Comparison of ENCODE assay signal across 27 mouse cellular contexts in the genomic region with DNA sequence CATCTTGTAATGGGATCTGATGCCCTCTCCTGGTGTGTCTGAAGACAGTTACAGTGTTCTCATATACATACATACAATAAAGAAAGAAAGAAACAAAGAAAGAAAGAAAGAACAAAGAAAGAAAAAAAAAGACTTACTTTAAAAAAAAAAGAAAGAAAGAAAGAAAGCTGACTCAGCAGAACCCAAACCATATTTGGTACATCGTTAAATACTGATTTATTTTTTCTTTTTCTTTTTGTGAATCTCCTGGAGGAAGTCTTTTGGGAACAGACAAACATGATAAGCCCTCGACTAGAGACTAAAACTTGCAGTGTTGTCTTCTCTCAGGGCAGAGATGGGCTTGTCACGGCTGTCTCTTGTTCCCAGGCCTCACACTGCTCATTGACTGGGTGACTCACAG. TPM values are rescaled to one million over a fixed set of nuclear protein-coding genes. Genes with fewer than 3 reads are reported as not detected.
A peak's percentile ranks its signal among the peaks of the same experiment; 100 is the strongest.
DNase-seq lines count a peak whose midpoint lies in the region; ATAC-seq and TF ChIP-seq lines count a peak whose summit lies in the region.
"Had no signal": no experiment of that assay in that cellular context is flagged by ENCODE, and none has a peak within 500 bp of the region (broad histone marks: within the 10 kb centered on the region; RNA-seq: fewer than 3 reads in every experiment).

No protein-coding gene starts in this region.

- in situ Hi-C loops in CH12.LX (cut with MboI; ENCODE audit: low pct_ligation_motif_present, low pct_unique_long_range_greater_than_20kb, low sequenced_read_pairs) (no loop called here), ES-E14 (cut with MboI; ENCODE audit: low sequenced_read_pairs in 2 of 2, unreplicated experiment in 2 of 2) (no loop called here)

- H3K27ac ChIP-seq in CH12.LX (ENCODE audit: insufficient read depth, low read depth) (no peak overlapping the region), ES-E14 (ENCODE audit: insufficient read depth, low read depth, low read length, poor library complexity, severe bottlenecking) (no peak overlapping the region), MEL (ENCODE audit: control insufficient read depth, low read depth, low read length) (no peak overlapping the region)
- no peak overlapping the region for H3K27ac ChIP-seq in forebrain, embryonic 12.5 days

- WGBS in forebrain, embryonic 12.5 days, result 82% methylated on average over 3 of the region's 3 CpGs

- H3K9ac ChIP-seq in CH12.LX (ENCODE audit: insufficient read depth, low read depth), result no peak overlapping the region
- no peak overlapping the region for H3K9ac ChIP-seq in ES-E14 (ENCODE audit: insufficient read depth, low read depth, low read length, poor library complexity, severe bottlenecking)
- no peak overlapping the region for H3K9ac ChIP-seq in MEL (ENCODE audit: control insufficient read depth, low read depth, low read length, poor library complexity, severe bottlenecking)
- no peak overlapping the region for H3K9ac ChIP-seq in forebrain, embryonic 12.5 days

- no peak overlapping the region for H3K4me2 ChIP-seq in CH12.LX (ENCODE audit: insufficient read depth, low read depth, poor library complexity, severe bottlenecking)
- H3K4me2 ChIP-seq in forebrain, embryonic 12.5 days, result no peak overlapping the region

- H3K9me3 ChIP-seq in CH12.LX (replicated peaks; ENCODE audit: low read length) (no peaks in the 10 kb centered on the region), ES-E14 (ENCODE audit: control insufficient read depth, insufficient read depth, low read depth, low read length) (no peaks in the 10 kb centered on the region), MEL (replicated peaks; ENCODE audit: insufficient read depth, low read length) (no peaks in the 10 kb centered on the region)
- no peaks in the 10 kb centered on the region for H3K9me3 ChIP-seq in forebrain, embryonic 12.5 days
- H3K9me3 ChIP-seq: G1E had no signal

- H3K36me3 ChIP-seq in CH12.LX (replicated peaks in 1 of 2; ENCODE audit: control insufficient read depth in 1 of 2, insufficient read depth in 1 of 2, low read length in 1 of 2) (no peaks in the 10 kb centered on the region), ES-E14 (ENCODE audit: control insufficient read depth, insufficient read depth, low read length, poor library complexity, severe bottlenecking) (no peaks in the 10 kb centered on the region; the same call in 1 of the 2 replicates), MEL (ENCODE audit: control insufficient read depth in 1 of 2, insufficient read depth in 2 of 2, low read length in 2 of 2) (no peaks in the 10 kb centered on the region)
- no peaks in the 10 kb centered on the region for H3K36me3 ChIP-seq in forebrain, embryonic 12.5 days (replicated peaks)
- H3K36me3 ChIP-seq: G1E had no signal

- H3K4me3 ChIP-seq in CH12.LX (replicated peaks in 1 of 3; ENCODE audit: low read depth in 2 of 3, low read length in 2 of 3, poor library complexity in 1 of 3), result no peak overlapping the region
- no peak overlapping the region for H3K4me3 ChIP-seq in ES-E14 (ENCODE audit: insufficient read depth in 1 of 2, low read depth in 1 of 2, low read length in 2 of 2, poor library complexity in 1 of 2, severe bottlenecking in 1 of 2)
- no peak overlapping the region for H3K4me3 ChIP-seq in MEL (ENCODE audit: control insufficient read depth in 1 of 2, insufficient read depth in 1 of 2, low read depth in 2 of 2, low read length in 2 of 2)
- no peak overlapping the region for H3K4me3 ChIP-seq in forebrain, embryonic 12.5 days (replicated peaks)

- H3K4me1 ChIP-seq in CH12.LX (ENCODE audit: control insufficient read depth in 1 of 2, insufficient read depth in 2 of 2) (peaks cover 0 to 11% of the 10 kb centered on the region in 2 experiments; a peak in 3 of 4 replicates), ES-E14 (ENCODE audit: control insufficient read depth in 2 of 2, insufficient read depth in 2 of 2, low read length in 2 of 2, poor library complexity in 1 of 2) (peaks cover 12 to 14% of the 10 kb centered on the region in 2 experiments; a peak in 3 of 4 replicates), MEL (ENCODE audit: control insufficient read depth in 1 of 2, insufficient read depth in 2 of 2, low read length in 2 of 2) (no peaks in the 10 kb centered on the region)
- no peaks in the 10 kb centered on the region for H3K4me1 ChIP-seq in forebrain, embryonic 12.5 days

- no peak for ATAC-seq in forebrain, embryonic 12.5 days (ENCODE audit: low FRiP score)
- ATAC-seq in cerebellum, adult (ENCODE audit: insufficient number of reproducible peaks, low FRiP score, low TSS enrichment), result no peak
- ATAC-seq: activated CD4-positive, CD25-positive, alpha-beta regulatory T cell, adult 4 months; CD4-positive, CD25-positive, alpha-beta regulatory T cell, adult 4 months; Patski had no signal

- TF ChIP-seq POLR2A in CH12.LX (IDR thresholded peaks at IDR 0.05; ENCODE audit: low read depth, low read length) (no peak), MEL (IDR thresholded peaks at IDR 0.05; ENCODE audit: control insufficient read depth in 1 of 2, insufficient read depth in 1 of 2, low read depth in 1 of 2, low read length in 2 of 2, poor library complexity in 1 of 2) (no peak)

- DNase-seq in CH12.LX (ENCODE audit: extremely low read depth), result no peak
- DNase-seq in ES-E14 (ENCODE audit: low read depth, low spot score), result no peak
- DNase-seq in MEL (ENCODE audit: low read depth, low spot score), result no peak
- no peak for DNase-seq in ovary, postnatal 36 days (ENCODE audit: low spot score)
- DNase-seq: adrenal gland, adult 2 months; adrenal gland, adult 8-10 months; adrenal gland, postnatal 10 days; adrenal gland, postnatal 14 days; adrenal gland, postnatal 25 days; adrenal gland, postnatal 36 days; B cell, adult 2 months; cerebellum, adult 11 months; cerebellum, adult 11-12 months; cerebellum, adult 18-20 months; cerebellum, adult 2 months; cerebellum, adult 8-10 months; cerebellum, adult 9-10 months; cerebellum, adult 9-11 months had no signal

- H3K79me2 ChIP-seq in CH12.LX (replicated peaks; ENCODE audit: control insufficient read depth, extremely low read depth, insufficient read depth, poor library complexity, severe bottlenecking), result no peaks in the 10 kb centered on the region
- no peaks in the 10 kb centered on the region for H3K79me2 ChIP-seq in MEL (ENCODE audit: control insufficient read depth, insufficient read depth, low read length, poor library complexity)

- TF ChIP-seq RAD21 in CH12.LX (IDR thresholded peaks at IDR 0.05; ENCODE audit: low read depth, low read length) (no peak), MEL (IDR thresholded peaks at IDR 0.05; ENCODE audit: low read depth, low read length) (no peak)

- no peak for TF ChIP-seq CTCF in CH12.LX (conservative IDR thresholded peaks at IDR 0.05 in 1 of 2, IDR thresholded peaks at IDR 0.05 in 1 of 2; ENCODE audit: low read depth in 2 of 2, low read length in 2 of 2)
- no peak for TF ChIP-seq CTCF in MEL (IDR thresholded peaks at IDR 0.05 in 2 of 3, conservative IDR thresholded peaks at IDR 0.05 in 1 of 3; ENCODE audit: control insufficient read depth in 1 of 3, insufficient read depth in 1 of 3, low read depth in 2 of 3, low read length in 3 of 3, poor library complexity in 1 of 3, severe bottlenecking in 1 of 3)

- dilution Hi-C loops in CH12.LX (cut with MboI; ENCODE audit: extremely low pct_ligation_motif_present, extremely low pct_unique_long_range_greater_than_20kb, low sequenced_read_pairs), result no loop called here

- no peak for TF ChIP-seq EP300 in CH12.LX (IDR thresholded peaks at IDR 0.05; ENCODE audit: low read length)
- no peak for TF ChIP-seq EP300 in MEL (IDR thresholded peaks at IDR 0.05; ENCODE audit: low read depth in 1 of 2, low read length in 2 of 2)

- H3K27me3 ChIP-seq in CH12.LX (replicated peaks) (no peaks in the 10 kb centered on the region), MEL (ENCODE audit: control insufficient read depth in 1 of 2, insufficient read depth in 2 of 2, low read length in 2 of 2) (no peaks in the 10 kb centered on the region)
- peaks cover 5% of the 10 kb centered on the region; the same call in 1 of the 2 replicates for H3K27me3 ChIP-seq in forebrain, embryonic 12.5 days

TF ChIP-seq in CH12.LX, 34 proteins besides CTCF, POLR2A, EP300 and RAD21 (continues in another document):
- TF ChIP-seq CHD2 (IDR thresholded peaks at IDR 0.05; ENCODE audit: low read length), result no peak
- TF ChIP-seq ELF1 (IDR thresholded peaks at IDR 0.05; ENCODE audit: low read depth, low read length), result no peak
- no peak for TF ChIP-seq NRF1 (IDR thresholded peaks at IDR 0.05; ENCODE audit: low read depth, low read length)
- TF ChIP-seq TBP (conservative IDR thresholded peaks at IDR 0.05; ENCODE audit: low read depth, low read length), result no peak
- TF ChIP-seq MAFK (IDR thresholded peaks at IDR 0.05; ENCODE audit: insufficient replicate concordance, low read length), result peak; percentile 91
- no peak for TF ChIP-seq KAT2A (IDR thresholded peaks at IDR 0.05; ENCODE audit: insufficient replicate concordance, low read length)

TF ChIP-seq in ES-E14, 5 proteins besides CTCF, POLR2A, EP300 and RAD21:
- TF ChIP-seq MAFK (IDR thresholded peaks at IDR 0.05; ENCODE audit: insufficient read depth, low read depth, low read length) (peak; percentile 86), HCFC1 (IDR thresholded peaks at IDR 0.05; ENCODE audit: borderline replicate concordance, insufficient read depth, low read length) (no peak)

TF ChIP-seq in MEL, 35 proteins besides CTCF, POLR2A, EP300 and RAD21:
- TF ChIP-seq CHD2 (IDR thresholded peaks at IDR 0.05; ENCODE audit: low read length), result no peak
- no peak for TF ChIP-seq GABPA (IDR thresholded peaks at IDR 0.05; ENCODE audit: low read depth, low read length)
- no peak for TF ChIP-seq ETS1 (IDR thresholded peaks at IDR 0.05; ENCODE audit: low read depth, low read length)
- TF ChIP-seq UBTF (IDR thresholded peaks at IDR 0.05; ENCODE audit: borderline replicate concordance, insufficient read depth, low read depth, low read length), result no peak
- TF ChIP-seq USF1 (IDR thresholded peaks at IDR 0.05; ENCODE audit: low read depth, low read length), result no peak
- TF ChIP-seq MEF2A (IDR thresholded peaks at IDR 0.05; ENCODE audit: extremely low read depth, insufficient replicate concordance, low read depth, low read length, poor library complexity, severe bottlenecking), result no peak
- TF ChIP-seq RCOR1 (IDR thresholded peaks at IDR 0.05; ENCODE audit: low read depth, low read length), result no peak
- peak; percentile 49; the same call in 1 of the 2 replicates for TF ChIP-seq MAFK (IDR thresholded peaks at IDR 0.05; ENCODE audit: borderline replicate concordance, low read depth, low read length)

RNA-seq across cellular contexts. Expression of a gene that starts 45.7 kb away (rescaled TPM):
- total RNA-seq in CH12.LX (2012; rRNA removed) (not detected in 2 replicates), CH12.LX (2014; rRNA removed) (not detected in 2 replicates), ES-E14 (2012; rRNA removed) (12.3 and 16.3 TPM in 2 replicates), MEL (2012; rRNA removed) (not detected in 2 replicates)
- polyA plus RNA-seq in CH12.LX (2012; ENCODE audit: insufficient read length, low read depth) (not detected in 2 replicates), MEL (2012; ENCODE audit: insufficient read depth in 1 of 2, insufficient read length in 2 of 2, low read depth in 1 of 2, low replicate concordance in 2 of 2, missing spikeins in 1 of 2) (not detected)
- 56.7 and 59.3 TPM in 2 replicates for polyA plus RNA-seq in forebrain, embryonic 12.5 days (2016; fragmentation: Nextera tagmentation; extraction: Ambion mirVana)
- total RNA-seq: adrenal gland, adult 18-20 months; adrenal gland, adult 2 months; adrenal gland, adult 8-10 months; adrenal gland, postnatal 10 days; adrenal gland, postnatal 14 days; adrenal gland, postnatal 25 days; adrenal gland, postnatal 36 days; adrenal gland, postnatal 4 days had no signal
- polyA plus RNA-seq: adrenal gland, adult 2 months; C2C12; CD4-positive, CD25-positive, alpha-beta regulatory T cell, adult 4 months; G1E; Patski had no signal

Comparison
In these comparisons a context has a peak if more than half of its experiments do, and no peak if none do; other contexts are left out.
1. RNA of a gene that starts 45.7 kb away (total RNA-seq): 12.3 to 16.3 TPM in ES-E14; not detected in CH12.LX and not detected in MEL; every median in the first group is over 10 times any median in the second.